Mouse (Mus musculus): ENCODE measurements around the gene Slc25a48. TPM values are rescaled to one million over a fixed set of nuclear protein-coding genes. Genes with fewer than 3 reads are reported as not detected.

Slc25a48 gene
- total RNA-seq, 2 experiments from 2014 or later, result 0.11 TPM; not detected in 1

DNA sequence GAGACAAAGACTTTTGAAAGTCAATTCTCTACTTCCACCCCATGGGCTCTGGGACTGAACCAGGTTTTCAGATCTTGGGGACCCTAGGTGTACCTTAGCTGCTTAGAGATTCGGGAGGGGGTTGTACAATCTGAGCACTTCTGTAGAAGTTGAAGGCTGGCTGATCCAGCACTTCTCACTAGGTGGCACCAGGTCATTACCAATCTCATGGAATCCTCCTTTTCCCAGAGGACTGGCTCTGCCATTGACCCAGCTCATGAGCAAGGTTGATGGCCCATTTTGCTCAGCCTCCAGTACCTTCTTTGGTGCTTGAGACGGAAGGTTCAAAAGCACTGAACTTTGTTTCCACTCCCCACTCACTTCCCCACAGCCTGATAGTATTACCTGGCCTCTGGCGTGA lies 62.0 kb downstream of the Slc25a48 start:
- intact Hi-C loops (cut with DNase I), result no loop called here
- DNase-seq (ENCODE audit: low spot score in 2 of 2), result no peak

DNA sequence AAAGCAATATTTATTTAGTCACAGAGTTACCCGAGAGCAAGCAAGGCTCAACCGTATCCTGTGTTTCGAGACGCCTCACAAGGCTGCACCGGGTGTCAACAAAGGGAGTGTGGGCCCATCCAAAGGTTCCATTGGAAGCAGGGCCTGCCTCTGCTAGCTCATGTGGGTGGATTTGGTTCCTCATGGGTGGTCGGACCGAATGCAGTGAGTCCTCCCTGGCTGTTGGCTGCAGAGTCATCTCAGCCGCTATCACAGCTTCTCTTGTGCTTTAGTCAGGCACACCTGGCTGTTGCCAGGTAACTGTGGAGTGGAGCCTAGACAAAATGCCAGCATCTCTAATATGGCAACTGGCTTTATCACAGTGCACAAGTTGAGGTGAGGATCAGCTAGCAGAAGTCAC lies 62.5 kb downstream of the Slc25a48 start:
- DNase-seq (ENCODE audit: low spot score in 2 of 2), result no peak
- intact Hi-C loops (cut with DNase I), result no loop called here

DNA sequence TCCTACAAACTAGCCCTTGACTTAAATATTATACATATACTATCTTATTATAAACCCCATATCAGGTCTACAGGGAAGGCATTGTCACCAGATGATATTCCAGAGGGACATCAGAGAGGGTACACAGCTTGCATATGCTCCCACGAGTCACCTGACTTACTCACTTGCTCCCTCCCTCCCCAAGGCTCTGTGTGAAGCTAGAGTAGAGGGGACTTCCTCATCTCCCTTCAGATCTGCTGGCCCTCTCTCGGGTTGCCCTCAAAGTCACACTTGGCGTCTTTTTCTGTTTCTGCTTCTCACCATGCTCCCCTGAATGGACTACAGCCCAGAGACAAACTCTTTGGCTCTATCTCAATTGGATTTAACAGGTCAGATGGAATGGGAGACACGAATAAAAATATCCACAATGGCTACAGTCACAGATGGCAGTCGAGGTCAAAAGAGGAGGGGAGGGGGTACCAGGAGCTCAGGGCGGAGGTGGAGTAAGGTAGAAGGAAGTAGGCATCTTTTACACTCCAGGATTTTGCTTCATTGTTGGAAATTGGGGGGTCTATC lies 63.8 kb downstream of the Slc25a48 start:
- no peak for DNase-seq (ENCODE audit: low spot score in 2 of 2)
- intact Hi-C loops (cut with DNase I), result no loop called here

DNA sequence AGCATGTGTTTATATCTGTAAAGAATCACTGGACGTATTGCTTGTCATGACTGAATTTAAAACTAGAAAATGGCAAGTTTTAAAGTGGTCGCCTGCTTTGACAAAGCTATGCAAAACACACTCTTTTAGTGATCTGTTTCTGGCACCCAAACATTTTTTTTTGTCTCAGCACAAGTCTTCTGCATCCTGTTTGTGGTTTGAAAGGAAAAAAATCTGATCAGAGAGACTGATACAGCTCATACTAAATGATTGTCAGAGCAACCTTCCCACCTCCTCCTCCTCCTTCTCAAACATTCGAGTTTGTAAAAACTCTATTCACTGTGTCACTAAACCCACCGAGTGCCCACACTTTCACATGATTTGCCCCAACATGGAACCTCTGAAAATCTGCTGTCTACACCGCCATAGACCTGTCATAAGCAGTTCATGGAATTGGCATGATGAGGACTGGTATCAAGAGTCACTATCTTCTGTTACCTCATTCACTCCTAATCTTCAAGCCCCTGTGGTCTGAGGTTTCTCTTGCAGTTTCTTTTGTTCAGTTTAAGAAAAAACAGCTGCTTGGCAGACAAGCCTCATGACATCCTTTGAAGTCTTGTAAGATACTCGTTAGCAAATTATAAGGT lies 68.8 kb downstream of the Slc25a48 start:
- DNase-seq (ENCODE audit: low spot score in 2 of 2), result no peak
- intact Hi-C loops (cut with DNase I), result no loop called here

DNA sequence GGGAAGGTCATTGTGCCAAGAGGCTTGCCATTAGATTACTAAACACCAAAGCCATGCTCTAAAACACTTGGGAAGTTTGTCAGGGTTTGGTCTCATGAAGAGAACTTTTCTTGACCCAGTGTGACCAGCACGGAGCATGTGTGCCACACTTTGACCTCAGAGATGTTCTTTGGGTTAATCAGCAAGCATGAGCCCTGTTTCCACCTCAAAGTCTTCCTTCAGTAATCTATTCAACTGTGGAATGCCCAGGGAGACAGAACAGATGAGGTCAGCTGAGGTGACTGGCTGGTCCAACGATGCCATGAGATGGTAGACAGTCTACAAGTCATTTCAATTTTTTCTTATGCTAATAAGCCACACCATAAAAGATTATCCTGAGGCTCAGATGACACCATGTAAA lies 71.6 kb downstream of the Slc25a48 start:
- intact Hi-C loops (cut with DNase I), result no loop called here
- no peak for DNase-seq (ENCODE audit: low spot score in 2 of 2)

DNA sequence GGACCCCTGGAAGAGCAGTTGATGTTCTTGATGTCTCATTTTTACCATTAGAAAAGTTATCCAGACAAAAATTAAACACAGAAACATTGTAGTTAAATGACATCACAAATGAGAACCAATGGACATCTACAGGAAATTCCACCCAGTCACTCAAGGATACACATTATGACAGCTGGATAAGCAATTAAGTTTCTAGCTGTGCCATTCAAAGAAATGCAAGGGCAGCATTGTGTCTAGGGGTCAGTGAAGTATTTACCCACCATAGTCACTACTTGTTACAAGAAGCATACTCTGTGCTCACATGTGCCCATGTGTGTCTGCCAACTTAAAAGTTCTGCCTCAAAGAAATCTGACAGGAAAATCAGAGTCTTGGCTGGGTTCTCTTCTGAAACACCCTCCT lies 75.4 kb downstream of the Slc25a48 start:
- intact Hi-C loops (cut with DNase I), result no loop called here
- no peak for DNase-seq (ENCODE audit: low spot score in 2 of 2)

DNA sequence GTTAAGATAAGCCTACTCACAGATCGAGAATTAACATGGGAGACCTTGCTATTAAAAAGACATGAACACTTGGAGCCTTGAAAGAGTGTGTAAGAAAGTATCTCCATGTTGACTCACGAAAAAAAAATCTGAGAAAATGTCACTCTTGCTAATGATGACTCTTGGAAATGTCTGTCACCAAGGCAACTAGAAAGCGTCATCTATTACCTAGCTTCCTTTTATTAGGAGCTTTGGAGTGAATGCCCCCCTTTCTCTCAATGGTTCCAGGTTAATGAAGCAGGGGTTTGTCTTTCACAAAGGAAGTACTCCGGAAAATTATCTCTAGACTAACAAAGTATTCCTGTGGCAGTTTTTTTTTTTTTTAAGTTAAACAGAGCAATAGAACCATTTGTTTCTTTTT lies 78.2 kb downstream of the Slc25a48 start:
- intact Hi-C loops (cut with DNase I), result no loop called here
- DNase-seq (ENCODE audit: low spot score in 2 of 2), result no peak

DNA sequence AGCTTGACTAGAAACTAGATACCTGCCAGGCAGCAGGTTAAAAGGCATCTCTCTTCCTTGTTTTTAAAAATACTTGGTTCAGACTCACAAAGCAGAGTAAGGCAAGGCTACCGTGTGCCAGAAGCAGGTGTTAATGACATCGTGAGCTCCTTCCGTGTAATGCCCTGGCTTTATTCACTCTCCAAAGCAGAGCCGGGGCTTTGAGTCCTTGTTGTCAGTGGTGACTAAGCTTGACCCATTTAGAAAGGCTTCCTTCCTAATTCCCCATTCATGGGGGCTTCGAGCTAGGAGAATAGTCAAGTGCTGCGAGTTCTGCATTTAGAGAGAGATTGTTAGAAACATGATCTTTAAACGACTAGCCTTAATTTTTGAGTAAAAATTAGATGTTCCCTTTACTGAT lies 78.7 kb downstream of the Slc25a48 start:
- intact Hi-C loops (cut with DNase I), result no loop called here
- DNase-seq (ENCODE audit: low spot score in 2 of 2), result no peak

DNA sequence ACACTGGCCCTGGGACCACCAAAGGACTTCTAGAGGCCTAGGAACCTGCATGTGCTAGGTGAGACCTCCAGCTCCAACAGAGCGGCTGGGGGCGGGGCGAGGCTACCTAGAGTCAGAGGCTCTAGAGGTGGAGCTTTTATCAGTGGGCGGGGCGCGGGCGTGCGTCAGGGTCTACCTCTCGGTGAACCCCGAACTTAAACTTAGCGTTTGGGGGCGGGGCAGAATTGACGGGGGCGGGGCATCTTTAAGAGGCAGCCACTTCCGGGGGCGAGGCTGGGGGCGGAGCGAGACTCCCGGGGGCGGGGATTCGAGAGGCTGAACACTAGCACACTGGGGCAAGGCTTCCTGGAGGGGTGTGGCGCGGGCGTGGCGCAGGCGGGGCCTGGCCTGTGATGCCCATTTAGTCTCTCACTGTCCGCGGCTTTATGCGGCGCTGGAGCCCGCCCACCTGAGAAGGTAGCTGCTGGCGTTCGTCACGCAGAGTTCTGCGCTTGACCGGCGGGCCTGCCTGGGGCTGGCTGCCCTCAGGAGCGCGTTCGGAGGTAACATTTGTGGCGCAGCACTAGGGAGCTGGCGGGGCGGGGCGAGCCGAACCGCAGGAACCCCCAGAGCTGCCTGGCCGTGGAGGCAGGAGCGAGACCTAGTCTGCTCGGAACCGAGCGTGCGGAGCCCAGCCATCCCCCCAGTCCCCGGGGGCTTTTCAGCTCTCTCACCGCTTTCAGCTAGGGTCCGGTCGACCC lies 84.1 kb downstream of the Slc25a48 start, which contains the start of gene Fbxl21:
TSS of gene Fbxl21 (plus strand) at position 392 of the 740 bp plus-strand sequence.
- peak; percentile 89 for DNase-seq (ENCODE audit: low spot score in 2 of 2)
- intact Hi-C loops (cut with DNase I), result no loop called here

DNA sequence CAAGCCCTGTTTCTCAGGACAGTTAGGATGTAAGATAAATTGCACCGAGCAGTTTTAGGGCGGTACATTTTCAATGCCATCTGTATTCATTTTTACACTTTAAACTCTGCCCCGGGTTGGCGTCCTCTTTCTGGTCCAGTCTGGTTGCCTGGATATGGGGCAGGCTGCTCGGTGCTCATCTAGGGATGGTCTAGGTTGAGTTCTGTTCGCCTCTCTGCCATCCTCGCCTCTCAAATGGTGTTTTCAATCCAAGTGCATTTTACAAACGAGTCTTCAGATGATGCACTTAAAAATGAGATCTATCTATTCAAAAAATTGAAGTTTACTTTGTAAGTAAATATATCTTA lies 84.6 kb downstream of the Slc25a48 start:
- DNase-seq (ENCODE audit: low spot score in 2 of 2), result no peak
- intact Hi-C loops (cut with DNase I), result no loop called here

Other genes with a start within 250 kb of the Slc25a48 start
- not detected for gene Neurog1, start 186.2 kb upstream of the Slc25a48 start, total RNA-seq (2021)
- 100 to 1,000 TPM; 134 to 153 TPM for gene Cxcl14, start 141.8 kb upstream of the Slc25a48 start, total RNA-seq (2021)
- not detected for gene Gm3045, start 11.8 kb upstream of the Slc25a48 start, total RNA-seq (2021)
- not detected for gene Il9, start 43.9 kb downstream of the Slc25a48 start, total RNA-seq (2021)
- 1 to 10 TPM; 6.6 to 6.8 TPM for gene Fbxl21, start 84.1 kb downstream of the Slc25a48 start, total RNA-seq (2021)
- gene Lect2, start 110.1 kb downstream of the Slc25a48 start, total RNA-seq (2021), result not detected
- 1 to 10 TPM; 2.9 to 4.3 TPM for gene Tgfbi, start 171.2 kb downstream of the Slc25a48 start, total RNA-seq (2021)

Data from left cerebral cortex, postnatal 36 days (tissue).